Mouse (Mus musculus): ENCODE measurements around the gene Rack1. TPM values are rescaled to one million over a fixed set of nuclear protein-coding genes. Genes with fewer than 3 reads are reported as not detected.
A peak's percentile ranks its signal among the peaks of the same experiment; 100 is the strongest.

Gene Rack1
- polyA plus RNA-seq, 1 experiment from 2014 or later, result 400 TPM

- no peak overlapping the region for H3K27ac ChIP-seq (ENCODE audit: low read depth, low read length)
- H3K4me3 ChIP-seq (ENCODE audit: low read depth, low read length), result no peak overlapping the region
- H3K9ac ChIP-seq (replicated peaks; ENCODE audit: low read depth, low read length), result no peak overlapping the region
- H3K4me2 ChIP-seq (ENCODE audit: low read depth, low read length), result no peak overlapping the region
- H3K27me3 ChIP-seq (ENCODE audit: control insufficient read depth, insufficient read depth, low read length), result no peaks in the 10 kb centered on the region
- no peaks in the 10 kb centered on the region for H3K4me1 ChIP-seq (ENCODE audit: control insufficient read depth, insufficient read depth, low read length)
- no peak for ATAC-seq (ENCODE audit: low read depth)
- no peaks in the 10 kb centered on the region for H3K9me3 ChIP-seq (ENCODE audit: control insufficient read depth, low read length)
- 75% methylated on average over 16 of the region's 16 CpGs for WGBS
- peaks cover 47% of the 10 kb centered on the region for H3K36me3 ChIP-seq (ENCODE audit: control insufficient read depth, insufficient read depth, low read length)
Measured at GRCm38 (mm10) chr11:48808737-48809433, 8.8 kb downstream of the Rack1 start.

- no peak for ATAC-seq (ENCODE audit: low read depth)
- no peak overlapping the region for H3K4me3 ChIP-seq (ENCODE audit: low read depth, low read length)
- H3K27me3 ChIP-seq (ENCODE audit: control insufficient read depth, insufficient read depth, low read length), result no peaks in the 10 kb centered on the region
- no peak overlapping the region for H3K4me2 ChIP-seq (ENCODE audit: low read depth, low read length)
- no peak overlapping the region for H3K9ac ChIP-seq (replicated peaks; ENCODE audit: low read depth, low read length)
- no peaks in the 10 kb centered on the region for H3K9me3 ChIP-seq (ENCODE audit: control insufficient read depth, low read length)
- 64% methylated on average over 4 of the region's 4 CpGs for WGBS
- H3K27ac ChIP-seq (ENCODE audit: low read depth, low read length), result no peak overlapping the region
- H3K4me1 ChIP-seq (ENCODE audit: control insufficient read depth, insufficient read depth, low read length), result 0 out of 2 replicates have a peak, but pooled peaks cover 2% of the 10 kb centered on the region
- H3K36me3 ChIP-seq (ENCODE audit: control insufficient read depth, insufficient read depth, low read length), result peaks cover 42% of the 10 kb centered on the region
Measured at GRCm38 (mm10) chr11:48809434-48809830, 9.3 kb downstream of the Rack1 start.

- Histone ChIP-seq H3K4me3 (ENCODE audit: low read depth, low read length) (no peak overlapping the region), H3K4me2 (ENCODE audit: low read depth, low read length) (no peak overlapping the region), H3K9ac (replicated peaks; ENCODE audit: low read depth, low read length) (no peak overlapping the region), H3K4me1 (ENCODE audit: control insufficient read depth, insufficient read depth, low read length) (peaks cover 8% of the 10 kb centered on the region), H3K27me3 (ENCODE audit: control insufficient read depth, insufficient read depth, low read length) (no peaks in the 10 kb centered on the region), H3K36me3 (ENCODE audit: control insufficient read depth, insufficient read depth, low read length) (peaks cover 35% of the 10 kb centered on the region), H3K9me3 (ENCODE audit: control insufficient read depth, low read length) (no peaks in the 10 kb centered on the region), H3K27ac (ENCODE audit: low read depth, low read length) (no peak overlapping the region)
- WGBS, result 94% methylated on average over 2 of the region's 2 CpGs
- no peak for ATAC-seq (ENCODE audit: low read depth)
Measured at GRCm38 (mm10) chr11:48810142-48810541, 10.0 kb downstream of the Rack1 start.

GRCm38 (mm10) chr11:48813782-48814181 lies 13.7 kb downstream of the Rack1 start:
- ATAC-seq (ENCODE audit: low read depth), result no peak
- Histone ChIP-seq H3K36me3 (ENCODE audit: control insufficient read depth, insufficient read depth, low read length) (peaks cover 5% of the 10 kb centered on the region), H3K27me3 (ENCODE audit: control insufficient read depth, insufficient read depth, low read length) (no peaks in the 10 kb centered on the region), H3K4me3 (ENCODE audit: low read depth, low read length) (no peak overlapping the region), H3K9ac (replicated peaks; ENCODE audit: low read depth, low read length) (no peak overlapping the region), H3K9me3 (ENCODE audit: control insufficient read depth, low read length) (no peaks in the 10 kb centered on the region), H3K27ac (ENCODE audit: low read depth, low read length) (no peak overlapping the region), H3K4me2 (ENCODE audit: low read depth, low read length) (no peak overlapping the region), H3K4me1 (ENCODE audit: control insufficient read depth, insufficient read depth, low read length) (peaks cover 20% of the 10 kb centered on the region)

- Histone ChIP-seq H3K4me1 (ENCODE audit: control insufficient read depth, insufficient read depth, low read length) (peaks cover 20% of the 10 kb centered on the region), H3K4me3 (ENCODE audit: low read depth, low read length) (peak overlapping the region; percentile 52), H3K9me3 (ENCODE audit: control insufficient read depth, low read length) (no peaks in the 10 kb centered on the region), H3K9ac (replicated peaks; ENCODE audit: low read depth, low read length) (peak overlapping the region; percentile 86), H3K36me3 (ENCODE audit: control insufficient read depth, insufficient read depth, low read length) (peaks cover 5% of the 10 kb centered on the region; the same call in 1 of the 2 replicates), H3K27ac (ENCODE audit: low read depth, low read length) (no peak overlapping the region), H3K4me2 (ENCODE audit: low read depth, low read length) (peak overlapping the region; percentile 76), H3K27me3 (ENCODE audit: control insufficient read depth, insufficient read depth, low read length) (no peaks in the 10 kb centered on the region)
- ATAC-seq (ENCODE audit: low read depth), result no peak
- WGBS, result 79% methylated on average over 16 of the region's 16 CpGs
Measured at GRCm38 (mm10) chr11:48815851-48816250, 15.7 kb downstream of the Rack1 start.

- peak; percentile 64 for ATAC-seq (ENCODE audit: low read depth)
- peak overlapping the region; percentile 76 for H3K4me2 ChIP-seq (ENCODE audit: low read depth, low read length)
- H3K27ac ChIP-seq (ENCODE audit: low read depth, low read length), result peak overlapping the region; percentile 90
- H3K9ac ChIP-seq (replicated peaks; ENCODE audit: low read depth, low read length), result peak overlapping the region; percentile 86
- WGBS, result 3% methylated on average over 21 of the region's 23 CpGs
- H3K4me3 ChIP-seq (ENCODE audit: low read depth, low read length), result peak overlapping the region; percentile 52
- H3K4me1 ChIP-seq (ENCODE audit: control insufficient read depth, insufficient read depth, low read length), result peaks cover 20% of the 10 kb centered on the region
- H3K27me3 ChIP-seq (ENCODE audit: control insufficient read depth, insufficient read depth, low read length), result no peaks in the 10 kb centered on the region
- H3K9me3 ChIP-seq (ENCODE audit: control insufficient read depth, low read length), result no peaks in the 10 kb centered on the region
- H3K36me3 ChIP-seq (ENCODE audit: control insufficient read depth, insufficient read depth, low read length), result peaks cover 5% of the 10 kb centered on the region; the same call in 1 of the 2 replicates
Measured at GRCm38 (mm10) chr11:48816281-48816781, 16.2 kb downstream of the Rack1 start.

- no peaks in the 10 kb centered on the region for H3K9me3 ChIP-seq (ENCODE audit: control insufficient read depth, low read length)
- H3K4me1 ChIP-seq (ENCODE audit: control insufficient read depth, insufficient read depth, low read length), result peaks cover 20% of the 10 kb centered on the region
- H3K27ac ChIP-seq (ENCODE audit: low read depth, low read length), result peak within 1 kb of the TSS; percentile 90
- no peaks in the 10 kb centered on the region for H3K36me3 ChIP-seq (ENCODE audit: control insufficient read depth, insufficient read depth, low read length)
- 0% methylated on average over 65 of the region's 77 CpGs for whole genome bisulfite sequencing
- ATAC-seq (ENCODE audit: low read depth), result peak; percentile 97
- peak within 1 kb of the TSS; percentile 76 for H3K4me2 ChIP-seq (ENCODE audit: low read depth, low read length)
- H3K4me3 ChIP-seq (ENCODE audit: low read depth, low read length), result peak within 1 kb of the TSS; percentile 52
- peak within 1 kb of the TSS; percentile 86 for H3K9ac ChIP-seq (replicated peaks; ENCODE audit: low read depth, low read length)
- H3K27me3 ChIP-seq (ENCODE audit: control insufficient read depth, insufficient read depth, low read length), result no peaks in the 10 kb centered on the region
Measured at GRCm38 (mm10) chr11:48816800-48817665, 16.9 kb downstream of the Rack1 start, which contains the start of gene Trim41. Trim41 (minus strand) TSS chr11:48817353.

- Histone ChIP-seq H3K9ac (replicated peaks; ENCODE audit: low read depth, low read length) (peak overlapping the region; percentile 50), H3K36me3 (ENCODE audit: control insufficient read depth, insufficient read depth, low read length) (no peaks in the 10 kb centered on the region), H3K27me3 (ENCODE audit: control insufficient read depth, insufficient read depth, low read length) (no peaks in the 10 kb centered on the region), H3K4me1 (ENCODE audit: control insufficient read depth, insufficient read depth, low read length) (peaks cover 20% of the 10 kb centered on the region), H3K9me3 (ENCODE audit: control insufficient read depth, low read length) (no peaks in the 10 kb centered on the region), H3K4me3 (ENCODE audit: low read depth, low read length) (peak overlapping the region; percentile 52), H3K27ac (ENCODE audit: low read depth, low read length) (peak overlapping the region; percentile 90), H3K4me2 (ENCODE audit: low read depth, low read length) (peak overlapping the region; percentile 72)
- WGBS, result 3% methylated on average over 9 of the region's 9 CpGs
- no peak for ATAC-seq (ENCODE audit: low read depth)
Measured at GRCm38 (mm10) chr11:48817794-48818193, 17.7 kb downstream of the Rack1 start.
